Mouse (Mus musculus) heart, embryonic 12.5 days (tissue): ENCODE results near the gene Ttll13. TPM values are rescaled to one million over a fixed set of nuclear protein-coding genes. Genes with fewer than 3 reads are reported as not detected.

ENCODE experiments used
- ATAC-seq: fragments of 200-750 bp; cut with Nextera tagmentation; 2 replicates; pipeline ENCODE4 v1.8.0; 2017; ENCODE audit warnings: moderate TSS enrichment, moderate library complexity; ENCODE audit not compliant: insufficient number of reproducible peaks, low FRiP score
- H3K27ac ChIP-seq: fragments of 300-500 bp; sonication (generic); 2 replicates; pipeline ENCODE4 v1.5.1; 2016; ENCODE audit warnings: mild to moderate bottlenecking, moderate library complexity; ENCODE audit not compliant: poor library complexity, severe bottlenecking
- H3K27me3 ChIP-seq: fragments of 300-500 bp; sonication (generic); replicated peaks from 2 replicates; pipeline ENCODE4 v1.6.1; 2016; ENCODE audit warnings: mild to moderate bottlenecking, moderate library complexity
- H3K36me3 ChIP-seq: fragments of 300-500 bp; sonication (generic); 2 replicates; pipeline ENCODE4 v1.6.1; 2016; ENCODE audit warnings: mild to moderate bottlenecking, moderate library complexity
- H3K4me1 ChIP-seq: fragments of 300-500 bp; sonication (generic); replicated peaks from 2 replicates; pipeline ENCODE4 v1.6.1; 2016; ENCODE audit warnings: mild to moderate bottlenecking
- H3K4me2 ChIP-seq: fragments of 300-500 bp; sonication (generic); 2 replicates; pipeline ENCODE4 v1.6.1; 2016; ENCODE audit warnings: mild to moderate bottlenecking, moderate library complexity
- H3K4me3 ChIP-seq: fragments of 300-500 bp; sonication (generic); 2 replicates; pipeline ENCODE4 v1.5.1; 2016; ENCODE audit warnings: mild to moderate bottlenecking
- H3K9ac ChIP-seq: fragments of 300-500 bp; sonication (generic); 2 replicates; pipeline ENCODE4 v1.6.1; 2016; ENCODE audit warnings: mild to moderate bottlenecking, moderate library complexity
- H3K9me3 ChIP-seq: fragments of 300-500 bp; sonication (generic); replicated peaks from 2 replicates; pipeline ENCODE4 v1.6.1; 2016; ENCODE audit warnings: mild to moderate bottlenecking, moderate library complexity
- WGBS: fragments of 180-500 bp; shearing (Covaris S2); methylation state at CpG from one replicate; pipeline ENCODE4 v1.1.7; 2016; 5-methylcytosine and 5-hydroxymethylcytosine counted together
- polyA plus RNA-seq: library from polyadenylated mRNA; unstranded; fragments of >200 nt; fragmentation: Nextera tagmentation; extraction: Ambion mirVana; gene quantifications from 2 replicates; pipeline ENCODE4 v1.2.1, GENCODE M21; 2016

The Ttll13 gene
- polyA plus RNA-seq, 1 experiment from 2014 or later = 0.26 TPM

- no peak for ATAC-seq
- Histone ChIP-seq H3K4me3 (no peak overlapping the region), H3K4me1 (peaks cover 65% of the 10 kb centered on the region), H3K27me3 (no peaks in the 10 kb centered on the region), H3K27ac (no peak overlapping the region), H3K9ac (no peak overlapping the region), H3K36me3 (0 out of 2 replicates have a peak, but pooled peaks cover 3% of the 10 kb centered on the region), H3K4me2 (no peak overlapping the region), H3K9me3 (no peaks in the 10 kb centered on the region)
- WGBS = 54% methylated on average over 12 of the region's 12 CpGs
Observed at GRCm38 (mm10) chr7:80203638-80204096, 42.5 kb upstream of the Ttll13 start.

GRCm38 (mm10) chr7:80204362-80204761 is 41.8 kb upstream of the Ttll13 start:
- peaks cover 66% of the 10 kb centered on the region for H3K4me1 ChIP-seq
- H3K27me3 ChIP-seq = no peaks in the 10 kb centered on the region
- no peak overlapping the region for H3K27ac ChIP-seq
- WGBS = 85% methylated on average over 4 of the region's 4 CpGs
- H3K9me3 ChIP-seq = no peaks in the 10 kb centered on the region
- no peak for ATAC-seq
- H3K9ac ChIP-seq = no peak overlapping the region
- no peak overlapping the region for H3K4me3 ChIP-seq
- H3K4me2 ChIP-seq = no peak overlapping the region
- H3K36me3 ChIP-seq = 0 out of 2 replicates have a peak, but pooled peaks cover 3% of the 10 kb centered on the region

DNA sequence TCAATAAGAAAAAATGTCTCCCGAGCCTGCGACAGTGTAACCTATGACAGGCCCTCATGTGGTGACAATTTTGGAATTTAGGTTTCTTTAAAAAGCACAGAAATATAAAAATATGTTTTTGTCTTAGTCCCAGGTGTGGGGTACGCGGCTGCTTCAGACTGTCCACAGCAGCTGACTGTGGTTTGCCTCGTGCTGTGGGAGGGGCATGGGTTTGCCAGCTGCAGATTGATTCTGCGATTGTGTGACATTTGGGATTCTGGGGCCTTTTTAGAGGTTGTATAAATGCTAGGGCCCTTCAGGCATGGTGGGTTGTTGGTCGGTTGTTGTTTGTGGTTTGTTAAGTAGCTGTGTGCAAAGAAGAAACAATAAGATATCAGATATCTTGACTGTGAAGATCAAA is 41.2 kb upstream of the Ttll13 start:
- no peak overlapping the region for H3K27ac ChIP-seq
- no peaks in the 10 kb centered on the region for H3K9me3 ChIP-seq
- 0 out of 2 replicates have a peak, but pooled peaks cover 3% of the 10 kb centered on the region for H3K36me3 ChIP-seq
- peaks cover 67% of the 10 kb centered on the region for H3K4me1 ChIP-seq
- no peak overlapping the region for H3K4me2 ChIP-seq
- no peaks in the 10 kb centered on the region for H3K27me3 ChIP-seq
- H3K4me3 ChIP-seq = no peak overlapping the region
- no peak overlapping the region for H3K9ac ChIP-seq
- no peak for ATAC-seq
- WGBS = 84% methylated on average over 7 of the region's 7 CpGs

DNA sequence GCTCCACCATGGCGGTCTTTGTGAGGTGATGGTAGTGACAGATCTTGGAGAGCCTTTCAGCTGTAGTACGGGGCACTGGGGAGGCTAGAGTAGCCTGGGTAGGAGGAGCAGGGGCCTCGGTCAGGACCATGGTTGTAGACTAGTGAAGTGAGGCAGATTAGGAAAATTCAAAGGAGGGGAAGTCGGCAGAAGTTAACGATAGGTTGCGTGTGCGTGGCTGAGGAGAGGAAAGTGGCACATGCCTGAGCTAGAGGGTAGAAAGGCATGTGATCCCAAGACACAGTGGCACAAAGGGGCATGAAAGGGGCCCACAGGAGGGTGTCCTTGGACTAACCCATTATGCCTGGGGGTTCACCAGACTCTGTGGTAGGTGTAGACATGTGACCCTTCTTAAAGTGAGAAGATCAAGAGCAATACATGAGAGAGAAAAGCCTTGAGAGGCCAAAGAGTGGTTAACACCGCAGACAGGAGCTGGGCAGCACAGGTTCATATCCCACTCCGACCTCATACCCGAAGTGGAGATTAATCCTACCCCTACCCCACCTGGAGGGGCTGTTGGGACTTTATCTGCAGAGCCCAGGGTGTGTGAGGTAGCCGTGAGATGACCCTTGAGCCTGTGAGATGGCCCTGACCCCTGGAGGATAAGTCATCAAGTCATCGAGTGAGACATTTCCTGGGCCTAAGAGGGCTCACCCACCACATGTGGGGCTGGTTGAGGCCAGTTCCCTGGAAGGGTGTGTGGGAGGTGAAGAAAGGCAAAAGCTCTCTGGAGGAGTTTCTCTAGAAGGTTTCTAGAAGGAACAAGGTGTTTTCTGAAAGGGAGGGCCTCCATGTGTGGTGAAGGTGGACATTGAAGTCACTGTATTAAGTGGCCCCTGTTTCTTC is 40.2 kb upstream of the Ttll13 start:
- no peaks in the 10 kb centered on the region for H3K9me3 ChIP-seq
- H3K9ac ChIP-seq = no peak overlapping the region
- no peak for ATAC-seq
- H3K4me3 ChIP-seq = no peak overlapping the region
- H3K27me3 ChIP-seq = no peaks in the 10 kb centered on the region
- H3K4me1 ChIP-seq = peaks cover 67% of the 10 kb centered on the region
- 79% methylated on average over 12 of the region's 12 CpGs for WGBS
- no peak overlapping the region for H3K27ac ChIP-seq
- no peak overlapping the region for H3K4me2 ChIP-seq
- H3K36me3 ChIP-seq = 0 out of 2 replicates have a peak, but pooled peaks cover 3% of the 10 kb centered on the region

GRCm38 (mm10) chr7:80207314-80207731 is 38.9 kb upstream of the Ttll13 start:
- no peak overlapping the region for H3K27ac ChIP-seq
- H3K9me3 ChIP-seq = no peaks in the 10 kb centered on the region
- H3K9ac ChIP-seq = peak overlapping the region; percentile 15; the same call in 1 of the 2 replicates
- H3K4me1 ChIP-seq = peaks cover 61% of the 10 kb centered on the region
- 0 out of 2 replicates have a peak, but pooled peaks cover 1% of the 10 kb centered on the region for H3K36me3 ChIP-seq
- WGBS = 59% methylated on average over 3 of the region's 3 CpGs
- 0 out of 2 replicates have a peak, but pooled peaks have one; percentile 29 for ATAC-seq
- no peak overlapping the region for H3K4me3 ChIP-seq
- no peaks in the 10 kb centered on the region for H3K27me3 ChIP-seq
- H3K4me2 ChIP-seq = no peak overlapping the region; the same call in 1 of the 2 replicates

DNA sequence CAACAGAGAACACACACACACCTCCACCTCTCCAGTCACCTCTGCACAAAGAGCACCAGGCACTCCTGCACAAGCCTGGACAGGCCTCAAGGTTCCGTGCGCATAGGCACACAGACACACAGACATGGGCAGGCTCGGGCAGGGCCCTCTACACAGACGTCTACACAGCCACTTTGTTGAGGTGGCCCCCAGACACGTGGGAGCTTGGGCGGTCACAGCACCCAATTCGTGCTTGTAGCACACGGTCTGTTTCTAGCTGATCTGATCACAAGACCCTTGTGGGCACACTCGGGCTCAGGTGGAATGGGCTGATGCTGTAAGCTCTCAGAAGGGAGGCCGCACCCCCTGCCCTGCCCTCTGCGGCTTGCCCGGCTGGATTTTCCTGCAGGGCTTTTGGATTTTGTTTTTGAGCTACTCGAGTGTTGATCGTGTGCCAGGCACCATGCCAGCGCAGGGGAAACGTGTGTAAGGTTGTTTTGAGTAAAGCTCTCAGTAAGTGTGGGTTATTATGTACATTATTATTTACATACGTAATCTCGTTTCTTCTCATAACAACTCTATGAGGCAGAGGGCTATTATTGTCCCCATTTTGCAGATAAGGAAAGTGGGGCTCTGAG is 38.0 kb upstream of the Ttll13 start:
- H3K36me3 ChIP-seq = peaks cover 6% of the 10 kb centered on the region; the same call in 1 of the 2 replicates
- no peak overlapping the region for H3K4me3 ChIP-seq
- 67% methylated on average over 18 of the region's 18 CpGs for WGBS
- ATAC-seq = no peak
- no peaks in the 10 kb centered on the region for H3K27me3 ChIP-seq
- H3K27ac ChIP-seq = peak overlapping the region; percentile 75
- H3K9me3 ChIP-seq = no peaks in the 10 kb centered on the region
- peaks cover 63% of the 10 kb centered on the region for H3K4me1 ChIP-seq
- H3K9ac ChIP-seq = no peak overlapping the region; the same call in 1 of the 2 replicates
- peak overlapping the region; percentile 27 for H3K4me2 ChIP-seq

DNA sequence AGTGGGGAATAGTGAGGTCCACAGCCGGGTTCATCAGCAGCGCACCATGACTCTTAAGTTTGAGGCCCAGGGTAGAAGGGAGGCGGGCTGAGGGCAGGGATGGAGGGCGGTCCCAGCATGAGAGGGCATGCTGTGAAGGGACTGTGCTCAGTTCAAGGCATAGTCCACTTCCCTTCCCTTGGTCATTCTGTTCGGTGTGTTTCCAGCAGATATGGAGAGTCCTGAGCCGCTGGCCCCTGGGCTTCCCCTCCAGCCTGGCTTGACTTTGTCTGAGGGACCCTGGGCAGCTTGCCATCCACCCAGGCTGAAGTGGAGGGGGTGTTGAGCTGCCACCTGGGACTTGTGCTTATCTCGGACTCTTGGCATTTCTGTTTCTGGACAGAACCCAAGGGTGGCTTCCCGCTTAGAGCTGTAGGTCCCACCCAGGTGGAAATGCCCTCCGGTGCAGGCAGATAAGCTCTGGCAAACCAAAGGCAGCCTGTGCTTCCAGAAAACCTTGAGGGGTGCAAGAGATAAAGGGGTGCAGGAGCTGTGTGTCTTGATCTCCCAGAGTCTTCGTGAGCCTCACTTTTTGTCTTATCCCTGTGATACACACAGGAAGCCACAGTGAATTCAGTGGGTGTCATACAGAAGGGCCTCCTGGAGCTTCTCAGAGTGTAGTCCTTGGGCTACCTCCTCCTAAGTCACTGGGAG is 37.3 kb upstream of the Ttll13 start:
- Histone ChIP-seq H3K27ac (peak overlapping the region; percentile 75), H3K4me2 (peak overlapping the region; percentile 27), H3K36me3 (peaks cover 9% of the 10 kb centered on the region; the same call in 1 of the 2 replicates), H3K9me3 (no peaks in the 10 kb centered on the region), H3K9ac (peak overlapping the region; percentile 14; the same call in 1 of the 2 replicates), H3K4me3 (no peak overlapping the region), H3K4me1 (peaks cover 56% of the 10 kb centered on the region), H3K27me3 (no peaks in the 10 kb centered on the region)
- ATAC-seq = peak; percentile 80
- 28% methylated on average over 10 of the region's 10 CpGs for WGBS

- H3K27me3 ChIP-seq = no peaks in the 10 kb centered on the region
- peaks cover 52% of the 10 kb centered on the region for H3K4me1 ChIP-seq
- peak overlapping the region; percentile 75; the same call in 1 of the 2 replicates for H3K27ac ChIP-seq
- peaks cover 13% of the 10 kb centered on the region; the same call in 1 of the 2 replicates for H3K36me3 ChIP-seq
- H3K9ac ChIP-seq = no peak overlapping the region
- no peak overlapping the region for H3K4me3 ChIP-seq
- 65% methylated on average over 6 of the region's 6 CpGs for WGBS
- no peak overlapping the region for H3K4me2 ChIP-seq
- H3K9me3 ChIP-seq = no peaks in the 10 kb centered on the region
- no peak for ATAC-seq
Observed at GRCm38 (mm10) chr7:80209669-80210068, 36.5 kb upstream of the Ttll13 start.

DNA sequence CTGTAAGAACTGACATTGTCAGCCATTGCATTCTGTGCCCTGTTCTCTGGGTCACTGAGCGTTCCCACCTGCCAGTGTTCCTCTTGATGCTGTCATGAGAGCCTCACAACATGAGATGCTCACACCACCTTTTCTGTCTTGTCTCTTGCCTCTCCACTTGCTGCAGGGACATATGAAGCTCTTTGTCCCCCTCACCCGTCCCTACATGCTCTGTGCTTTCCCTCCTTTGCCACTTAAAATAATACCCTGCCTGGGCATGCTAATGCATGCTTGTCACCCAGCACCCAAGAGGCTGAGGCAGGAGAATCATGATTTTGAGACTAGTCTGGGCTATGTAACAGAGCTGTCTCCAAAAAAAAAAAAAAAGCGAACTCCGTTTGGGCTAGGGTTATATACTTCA is 35.2 kb upstream of the Ttll13 start:
- Histone ChIP-seq H3K9me3 (no peaks in the 10 kb centered on the region), H3K36me3 (peaks cover 18% of the 10 kb centered on the region; the same call in 1 of the 2 replicates), H3K9ac (no peak overlapping the region), H3K4me2 (no peak overlapping the region), H3K4me1 (peaks cover 51% of the 10 kb centered on the region), H3K27ac (no peak overlapping the region), H3K4me3 (no peak overlapping the region), H3K27me3 (no peaks in the 10 kb centered on the region)
- 84% methylated on average over 4 of the region's 4 CpGs for WGBS
- no peak for ATAC-seq

DNA sequence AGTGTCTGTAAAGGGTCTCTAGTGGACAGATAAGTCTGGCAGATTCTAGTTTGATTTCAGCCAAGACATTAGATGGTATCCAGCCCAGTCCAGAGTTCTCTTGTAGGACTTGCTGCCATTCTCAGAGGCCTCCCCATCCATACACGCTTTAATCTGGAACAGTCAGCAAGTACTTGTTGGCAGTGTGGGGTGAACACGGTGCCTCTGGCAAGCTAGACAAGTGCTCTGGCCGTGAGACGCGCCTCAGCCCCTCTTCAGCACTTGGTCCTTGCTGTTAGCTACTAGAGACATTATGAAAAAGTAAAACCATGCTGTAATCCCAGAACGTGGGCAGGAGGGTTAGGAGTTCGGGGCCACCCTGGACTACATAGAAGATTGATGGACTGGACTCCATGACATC is 32.6 kb upstream of the Ttll13 start:
- H3K4me2 ChIP-seq = no peak overlapping the region
- no peak overlapping the region for H3K9ac ChIP-seq
- 74% methylated on average over 7 of the region's 7 CpGs for WGBS
- H3K4me3 ChIP-seq = no peak overlapping the region
- no peak for ATAC-seq
- no peaks in the 10 kb centered on the region for H3K9me3 ChIP-seq
- H3K27ac ChIP-seq = no peak overlapping the region
- H3K27me3 ChIP-seq = no peaks in the 10 kb centered on the region
- peaks cover 25% of the 10 kb centered on the region for H3K4me1 ChIP-seq
- H3K36me3 ChIP-seq = peaks cover 39% of the 10 kb centered on the region
